Mouse (Mus musculus) neutrophil, adult 5-6 weeks (primary cell): Measurements from ENCODE around the gene Gstm4. TPM values are rescaled to one million over a fixed set of nuclear protein-coding genes. Genes with fewer than 3 reads are reported as not detected.
A peak's percentile ranks its signal among the peaks of the same experiment; 100 is the strongest.

Experiments used
- ATAC-seq: fragments of 151-379, 151-347 bp; 2 replicates; pipeline ENCODE4 v1.8.0; 2017; ENCODE audit warnings: mild to moderate bottlenecking, moderate TSS enrichment; ENCODE audit not compliant: insufficient number of reproducible peaks, poor library complexity, low FRiP score, severe bottlenecking; ENCODE audit errors: extremely low read depth
- total RNA-seq: library from RNA; stranded (forward); fragments of 200-1000 nt; gene quantifications from 2 replicates; pipeline ENCODE4 v1.2.3, GENCODE M21; 2017

Gstm4 gene
- total RNA-seq = 1.7 and 2.3 TPM in 2 replicates

DNA sequence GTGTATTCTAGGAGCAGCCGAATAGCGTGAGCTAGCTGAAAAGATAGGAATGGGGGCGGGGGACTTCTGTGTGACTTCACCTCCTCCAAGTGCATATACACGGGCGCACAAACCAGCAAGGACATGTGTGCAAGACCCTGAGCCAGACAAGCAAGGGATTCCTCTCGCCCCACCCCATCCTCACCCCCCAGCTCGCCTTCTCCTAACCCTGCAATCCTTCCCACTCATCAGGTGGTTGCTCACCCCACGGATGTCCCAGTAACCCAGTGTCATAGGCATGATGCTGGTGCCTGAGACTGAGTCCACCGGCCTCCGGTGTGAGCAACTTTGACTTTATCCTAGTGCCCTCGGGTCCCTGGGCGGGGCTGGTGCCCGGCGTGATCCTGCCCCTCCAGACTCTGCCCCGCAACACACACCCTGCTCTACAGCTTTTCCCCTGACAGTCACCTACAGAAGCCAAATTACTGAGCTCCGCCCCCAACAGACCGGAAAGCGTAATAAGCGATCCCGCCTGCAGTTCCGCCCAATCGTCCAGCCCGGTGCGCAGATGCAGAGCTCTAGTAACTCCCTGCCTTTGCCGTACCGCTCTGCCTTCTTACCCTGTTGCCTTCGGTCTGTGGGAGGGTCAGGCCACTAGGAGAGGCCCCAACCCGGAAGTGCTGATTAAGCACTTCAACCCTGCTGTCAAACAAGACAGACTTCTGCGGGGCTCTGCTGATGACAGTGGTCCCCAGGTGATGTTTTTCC is at the start of gene Gstm4:
Gene Gstm4 (minus strand): TSS at position 501 of the 747 bp plus-strand sequence.
- ATAC-seq = peak; percentile 96

DNA sequence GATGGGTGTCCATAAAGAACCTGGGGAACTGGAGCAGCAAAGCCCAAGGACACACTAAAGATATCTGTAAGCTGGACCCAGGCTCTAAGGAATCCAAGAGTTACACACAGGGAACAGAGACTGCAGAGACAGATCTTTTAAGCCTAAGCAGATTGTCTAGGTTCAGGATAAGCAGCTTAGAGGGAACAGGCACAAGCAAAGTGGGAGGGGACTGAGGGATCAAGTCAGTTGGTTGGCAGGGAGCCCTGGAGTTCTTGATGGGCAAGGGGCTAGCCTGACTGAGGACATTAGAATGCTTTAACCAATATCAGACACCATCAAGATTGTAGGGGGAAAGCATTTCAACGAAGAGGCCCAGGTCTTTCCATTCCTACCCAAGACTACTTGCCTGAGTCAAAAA is 49.5 kb upstream of the Gstm4 start:
- no peak for ATAC-seq

GRCm38 (mm10) chr3:108093306-108093705 is 48.6 kb upstream of the Gstm4 start:
- ATAC-seq = no peak

DNA sequence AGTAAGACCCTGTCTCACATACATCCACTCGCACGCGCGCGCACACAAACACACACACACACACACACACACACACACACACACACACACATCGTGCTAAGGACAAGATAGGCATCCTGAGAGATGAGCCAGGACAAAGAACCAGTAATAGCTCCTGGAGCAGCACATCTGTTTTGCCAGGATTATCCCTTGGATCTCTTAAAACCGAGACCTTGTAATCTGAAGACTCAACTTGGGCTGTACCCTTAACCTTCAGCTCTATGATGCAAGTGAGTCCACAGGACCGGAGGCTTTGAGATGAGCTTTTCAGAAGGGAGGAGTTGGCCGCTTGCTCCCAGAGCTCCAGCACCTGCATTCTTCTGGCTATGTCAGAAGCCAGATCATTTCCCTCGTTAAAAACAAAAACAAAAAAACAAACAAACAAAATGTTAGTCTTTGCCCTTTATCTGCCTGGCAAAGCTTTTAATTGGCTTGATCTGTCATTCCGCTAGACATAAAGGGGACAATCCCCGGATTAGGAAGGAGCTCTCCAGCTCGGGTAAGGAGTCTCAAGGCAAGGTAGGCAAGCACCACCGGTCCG is 47.9 kb upstream of the Gstm4 start, which contains the start of gene Gnat2:
Gene Gnat2 (plus strand): TSS at position 254 of the 580 bp plus-strand sequence.
- ATAC-seq = no peak

GRCm38 (mm10) chr3:108092030-108092429 is 47.3 kb upstream of the Gstm4 start:
- no peak for ATAC-seq

- ATAC-seq = no peak
These were observed 45.9 kb upstream of the Gstm4 start for GRCm38 (mm10) chr3:108090561-108090960.

DNA sequence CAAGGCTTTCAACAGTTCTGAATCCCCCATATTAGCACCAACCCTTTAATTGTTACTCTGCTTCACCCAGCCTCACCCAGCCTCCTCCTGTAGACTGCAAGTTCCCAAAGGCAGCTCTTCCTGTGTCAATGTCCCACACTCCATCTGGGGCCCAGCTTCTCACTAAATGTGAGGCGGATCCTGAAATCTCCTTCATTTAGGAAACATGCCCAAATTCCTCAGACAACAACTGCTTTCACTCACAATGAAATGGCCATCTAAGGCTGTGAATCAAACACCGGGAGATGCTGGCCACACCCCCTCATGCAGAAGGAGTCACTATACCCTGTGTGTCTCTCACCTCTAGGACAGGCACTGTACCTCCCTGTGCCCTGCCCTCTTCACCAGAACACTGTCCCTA is 45.2 kb upstream of the Gstm4 start:
- ATAC-seq = no peak

DNA sequence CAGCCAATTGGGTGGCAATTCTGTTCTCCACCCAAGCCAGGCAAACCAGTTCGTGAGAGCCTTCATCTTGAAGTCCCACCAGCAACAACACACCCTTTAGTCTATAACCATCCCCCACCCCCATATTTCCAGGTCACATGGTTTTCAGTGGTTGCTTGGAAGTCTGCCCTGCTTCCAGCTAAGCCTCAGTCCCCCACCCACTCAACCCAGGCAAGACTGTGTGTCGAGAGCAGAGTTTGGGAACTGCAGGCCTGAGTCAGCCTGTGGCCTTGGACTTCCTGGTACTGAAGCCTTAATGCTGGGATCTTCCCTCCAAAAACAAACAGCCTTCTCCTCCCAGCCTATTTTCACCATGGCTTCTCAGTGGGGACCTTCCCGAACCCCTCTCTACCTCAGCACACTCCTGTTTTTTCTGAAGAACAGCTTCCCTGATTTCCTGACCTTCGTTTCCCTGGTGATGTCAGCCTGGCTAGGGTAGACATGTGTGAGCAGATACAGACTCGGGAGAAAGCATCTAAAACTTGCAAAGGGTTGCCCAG is 44.2 kb upstream of the Gstm4 start:
- no peak for ATAC-seq

DNA sequence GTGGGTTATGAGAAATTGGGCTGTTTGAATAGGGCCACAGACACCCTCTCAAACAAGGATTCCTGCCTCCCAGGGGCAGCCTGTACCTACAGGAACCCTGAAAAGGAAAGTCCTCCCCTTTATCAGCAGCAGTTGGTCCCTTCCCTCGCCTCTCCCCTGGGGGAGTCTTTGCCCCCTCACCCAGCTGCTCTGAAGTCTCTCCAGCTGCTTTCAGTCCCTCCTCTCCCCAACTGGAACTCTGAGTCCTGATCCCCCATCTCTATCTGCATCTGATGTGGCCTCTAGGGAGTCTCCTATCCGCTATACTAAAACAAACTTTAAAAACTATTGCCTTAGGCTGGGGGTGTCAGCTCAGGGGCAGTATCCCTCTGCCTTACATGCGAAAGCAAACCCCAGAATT is 42.6 kb upstream of the Gstm4 start:
- ATAC-seq = no peak

DNA sequence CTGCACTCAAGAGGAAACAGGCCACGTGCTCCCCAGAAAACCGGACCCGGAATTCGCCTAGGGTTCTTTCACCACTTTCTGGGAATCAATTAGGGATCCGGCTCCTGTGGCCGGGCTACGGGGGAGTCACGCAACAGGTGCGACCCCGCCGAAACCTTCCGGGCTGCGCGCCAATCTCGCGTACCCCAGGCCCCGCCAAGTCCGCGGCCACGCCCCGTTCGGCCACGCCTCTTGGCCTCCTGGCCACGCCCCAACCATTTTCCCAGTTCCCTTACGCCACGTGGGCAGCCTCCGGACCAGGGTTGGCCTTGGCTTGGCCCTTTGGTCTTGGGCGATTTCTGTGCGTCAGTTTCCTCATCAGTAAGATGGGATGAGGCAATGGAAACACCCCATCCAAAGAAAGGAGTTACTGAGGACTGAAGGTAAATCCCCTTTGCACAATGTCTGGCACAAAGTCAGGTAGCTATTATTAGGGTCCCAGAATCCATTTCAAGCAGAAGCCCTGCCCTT is 41.8 kb upstream of the Gstm4 start, which contains the start of gene Ampd2:
Gene Ampd2 (minus strand): TSS at position 182 of the 510 bp plus-strand sequence.
- no peak for ATAC-seq

GRCm38 (mm10) chr3:108085721-108086469 is 41.2 kb upstream of the Gstm4 start:
- ATAC-seq = no peak

DNA sequence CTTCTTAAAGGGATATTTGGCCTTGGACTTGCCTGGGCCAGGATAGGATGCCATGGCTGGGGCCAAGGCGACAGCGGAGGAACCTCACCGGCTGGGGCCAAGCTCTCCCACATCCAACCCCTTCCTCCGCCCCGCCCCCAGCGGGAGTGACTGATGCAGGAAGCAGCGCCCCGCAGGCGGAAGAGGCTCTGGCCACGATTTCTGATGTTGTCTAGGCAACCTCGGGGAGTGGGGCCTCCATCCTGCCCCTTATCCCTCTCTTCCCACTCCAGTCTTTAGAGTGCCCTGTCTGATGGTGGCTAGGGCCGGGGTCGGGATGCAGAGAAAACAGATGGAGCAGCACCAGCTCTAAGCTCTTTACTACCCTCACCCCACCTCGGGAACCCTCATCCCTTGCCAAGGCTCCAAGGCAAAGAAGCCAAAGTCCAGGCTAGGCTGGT is 40.6 kb upstream of the Gstm4 start:
- peak; percentile 77 for ATAC-seq

- ATAC-seq = no peak
These were observed 40.1 kb upstream of the Gstm4 start for GRCm38 (mm10) chr3:108084767-108085270.

- ATAC-seq = no peak
These were observed 39.3 kb upstream of the Gstm4 start for GRCm38 (mm10) chr3:108083904-108084407.

GRCm38 (mm10) chr3:108083161-108083560 is 38.5 kb upstream of the Gstm4 start:
- no peak for ATAC-seq

DNA sequence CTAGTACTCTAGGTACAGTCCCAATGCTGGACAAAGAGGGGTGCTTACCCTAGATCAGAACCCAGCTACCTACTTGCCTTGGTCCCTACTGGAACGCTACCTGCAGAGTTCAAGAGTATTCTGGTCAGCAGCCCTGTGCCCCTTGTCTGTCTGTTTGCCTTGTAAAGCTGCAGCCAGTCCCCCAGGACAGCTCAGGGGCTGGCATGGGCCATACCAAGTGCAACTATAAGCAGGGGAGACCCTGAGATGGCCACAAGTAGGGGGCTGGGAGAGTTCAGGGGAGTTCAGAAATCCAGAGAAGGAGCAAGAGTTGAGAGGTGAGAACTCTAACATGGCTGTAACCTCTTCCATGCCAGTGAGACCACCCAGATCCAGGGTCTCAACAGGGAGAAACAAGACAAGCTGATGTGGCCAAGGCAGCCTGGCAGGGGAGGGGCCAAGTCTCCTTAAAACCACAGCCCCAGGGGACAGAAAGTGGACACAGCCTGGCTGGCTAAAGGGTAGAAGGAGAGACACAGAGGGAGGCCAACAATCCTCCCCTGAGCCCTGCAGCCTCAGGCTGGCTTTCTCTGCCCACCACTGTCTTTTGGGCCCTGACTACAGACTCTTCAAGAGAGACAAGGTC is 37.7 kb upstream of the Gstm4 start:
- no peak for ATAC-seq

GRCm38 (mm10) chr3:108081681-108082080 is 37.0 kb upstream of the Gstm4 start:
- ATAC-seq = no peak

GRCm38 (mm10) chr3:108076836-108077235 is 32.1 kb upstream of the Gstm4 start:
- ATAC-seq = no peak
